In the genomic region with DNA sequence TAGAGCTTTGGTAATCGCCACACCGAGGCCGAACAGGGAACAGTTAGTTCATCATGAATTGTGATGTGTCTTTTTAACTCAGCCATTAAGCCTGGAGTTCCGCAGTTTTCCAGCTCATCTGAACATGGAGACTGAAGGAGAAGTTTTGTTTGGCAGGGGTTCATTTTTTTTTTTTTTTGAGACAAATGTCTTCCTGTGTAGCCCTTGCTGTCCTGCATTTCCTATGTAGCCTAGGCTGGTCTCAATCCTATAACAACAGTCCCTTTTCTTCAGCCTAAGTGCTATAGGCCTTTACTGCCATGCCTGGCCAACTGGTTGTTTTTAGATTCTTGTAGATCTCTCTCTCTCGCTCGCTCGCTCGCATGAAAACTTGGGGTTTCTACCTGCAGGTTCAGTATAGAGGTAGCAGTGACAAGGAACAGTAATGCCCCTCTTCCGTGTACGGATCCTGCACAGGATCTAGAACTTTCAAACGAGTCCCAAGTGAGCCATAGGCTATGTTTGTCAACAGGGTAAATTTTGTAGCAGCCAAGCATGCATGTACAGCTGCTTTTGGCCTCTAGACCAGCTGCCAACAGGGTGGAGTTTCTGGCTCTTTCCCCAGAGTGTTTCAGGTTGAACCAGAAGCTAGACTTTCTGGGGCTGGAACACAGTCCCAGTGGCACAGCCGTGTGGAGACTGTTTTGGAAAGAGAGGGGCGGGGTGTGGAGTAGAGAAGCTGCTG, we compare ENCODE assay signal across 10 mouse cellular contexts.
A peak's percentile ranks its signal among the peaks of the same experiment; 100 is the strongest.
DNase-seq lines count a peak whose midpoint lies in the region; ATAC-seq and TF ChIP-seq lines count a peak whose summit lies in the region.
"Had no signal": no experiment of that assay in that cellular context is flagged by ENCODE, and none has a peak within 500 bp of the region (broad histone marks: within the 10 kb centered on the region; RNA-seq: fewer than 3 reads in every experiment).

No protein-coding gene starts in this region.

- DNase-seq in gastrocnemius, postnatal 25 days, result peak; percentile 55
- DNase-seq in kidney, adult 11 months, result peak; percentile 74
- peak; percentile 55 for DNase-seq in lung, postnatal 14 days
- no peak for DNase-seq in midbrain, postnatal 0 days (ENCODE audit: low spot score)
- DNase-seq in hindbrain, embryonic 14.5 days (ENCODE audit: low spot score), result no peak
- DNase-seq in thymus, postnatal 0 days (ENCODE audit: low spot score), result no peak
- no peak for DNase-seq in c-Kit-positive CD71-positive TER-119-positive erythroid progenitor cells, embryonic 14.5 days (ENCODE audit: low spot score)
- DNase-seq: layer of hippocampus, postnatal 36 days; thymus, postnatal 4 days had no signal

- no peak overlapping the region for H3K4me2 ChIP-seq in embryonic facial prominence, embryonic 12.5 days (replicated peaks)
- H3K4me2 ChIP-seq in midbrain, postnatal 0 days (ENCODE audit: low read depth, low read length, poor library complexity, severe bottlenecking), result no peak overlapping the region
- H3K4me2 ChIP-seq in hindbrain, embryonic 14.5 days (replicated peaks), result no peak overlapping the region

- H3K36me3 ChIP-seq in embryonic facial prominence, embryonic 12.5 days, result no peaks in the 10 kb centered on the region
- no peaks in the 10 kb centered on the region for H3K36me3 ChIP-seq in midbrain, postnatal 0 days (ENCODE audit: insufficient read depth, low read length)
- no peaks in the 10 kb centered on the region for H3K36me3 ChIP-seq in hindbrain, embryonic 14.5 days (replicated peaks; ENCODE audit: control insufficient read depth, insufficient read depth)

- no peaks in the 10 kb centered on the region for H3K9me3 ChIP-seq in embryonic facial prominence, embryonic 12.5 days
- no peaks in the 10 kb centered on the region for H3K9me3 ChIP-seq in midbrain, postnatal 0 days (ENCODE audit: low read length)
- no peaks in the 10 kb centered on the region for H3K9me3 ChIP-seq in hindbrain, embryonic 14.5 days (ENCODE audit: control insufficient read depth, low read length)

- no peaks in the 10 kb centered on the region for H3K27me3 ChIP-seq in embryonic facial prominence, embryonic 12.5 days
- no peaks in the 10 kb centered on the region for H3K27me3 ChIP-seq in midbrain, postnatal 0 days (ENCODE audit: insufficient read depth, low read length)
- no peaks in the 10 kb centered on the region for H3K27me3 ChIP-seq in hindbrain, embryonic 14.5 days (ENCODE audit: control insufficient read depth, insufficient read depth, low read length)

- WGBS in embryonic facial prominence, embryonic 12.5 days, result 81% methylated on average over 13 of the region's 13 CpGs
- WGBS in midbrain, postnatal 0 days, result 91% methylated on average over 13 of the region's 13 CpGs
- 90% methylated on average over 13 of the region's 13 CpGs for WGBS in hindbrain, embryonic 14.5 days

- no peak overlapping the region for H3K4me3 ChIP-seq in embryonic facial prominence, embryonic 12.5 days
- H3K4me3 ChIP-seq in midbrain, postnatal 0 days (ENCODE audit: low read depth, low read length), result no peak overlapping the region
- H3K4me3 ChIP-seq in hindbrain, embryonic 14.5 days (replicated peaks; ENCODE audit: low read length), result no peak overlapping the region

- peak overlapping the region; percentile 12; the same call in 1 of the 2 replicates for H3K27ac ChIP-seq in embryonic facial prominence, embryonic 12.5 days
- H3K27ac ChIP-seq in midbrain, postnatal 0 days (ENCODE audit: low read depth, low read length), result no peak overlapping the region
- no peak overlapping the region for H3K27ac ChIP-seq in hindbrain, embryonic 14.5 days

- peaks cover 54% of the 10 kb centered on the region for H3K4me1 ChIP-seq in embryonic facial prominence, embryonic 12.5 days
- peaks cover 10% of the 10 kb centered on the region; the same call in 1 of the 2 replicates for H3K4me1 ChIP-seq in midbrain, postnatal 0 days (ENCODE audit: insufficient read depth, low read length)
- H3K4me1 ChIP-seq in hindbrain, embryonic 14.5 days (replicated peaks; ENCODE audit: control insufficient read depth, insufficient read depth, low read length), result peaks cover 27% of the 10 kb centered on the region

- H3K9ac ChIP-seq in embryonic facial prominence, embryonic 12.5 days, result no peak overlapping the region
- H3K9ac ChIP-seq in midbrain, postnatal 0 days (replicated peaks; ENCODE audit: low read length, poor library complexity, severe bottlenecking), result no peak overlapping the region
- no peak overlapping the region for H3K9ac ChIP-seq in hindbrain, embryonic 14.5 days

- TF ChIP-seq CTCF in midbrain, postnatal 0 days (IDR thresholded peaks at IDR 0.05), result no peak

- ATAC-seq in embryonic facial prominence, embryonic 12.5 days (ENCODE audit: insufficient number of reproducible peaks, insufficient read depth, low FRiP score, low TSS enrichment), result 0 out of 2 replicates have a peak, but pooled peaks have one; percentile 29
- ATAC-seq in midbrain, postnatal 0 days (ENCODE audit: low FRiP score), result no peak
- no peak for ATAC-seq in hindbrain, embryonic 14.5 days (ENCODE audit: low FRiP score)

Comparison
In these comparisons a context has a peak if more than half of its experiments do, and no peak if none do; other contexts are left out.
1. DNase-seq: peak in gastrocnemius, postnatal 25 days (single experiment), kidney, adult 11 months (single experiment) and lung, postnatal 14 days (single experiment); none in midbrain, postnatal 0 days (single experiment), hindbrain, embryonic 14.5 days (single experiment), thymus, postnatal 0 days (single experiment) and c-Kit-positive CD71-positive TER-119-positive erythroid progenitor cells, embryonic 14.5 days (single experiment).